Mouse (Mus musculus) small intestine, adult 2 months (tissue): ENCODE measurements around the gene Adgre4.

ENCODE experiments used
- CTCF ChIP-seq: fragments of 200-500 bp; IDR thresholded peaks from 2 replicates; pipeline ENCODE4 v1.5.1; 2012; ENCODE audit warnings: low read depth, mild to moderate bottlenecking, control low read depth, inconsistent platforms, low read length, moderate library complexity, mixed read lengths; ENCODE audit not compliant: insufficient replicate concordance, insufficient read length; ENCODE audit errors: extremely low read depth
- POLR2A ChIP-seq: fragments of 200-500 bp; IDR thresholded peaks from 2 replicates; pipeline ENCODE4 v1.6.1; 2012; ENCODE audit warnings: low read depth, mild to moderate bottlenecking, control low read depth, inconsistent platforms, low read length, moderate library complexity

DNA sequence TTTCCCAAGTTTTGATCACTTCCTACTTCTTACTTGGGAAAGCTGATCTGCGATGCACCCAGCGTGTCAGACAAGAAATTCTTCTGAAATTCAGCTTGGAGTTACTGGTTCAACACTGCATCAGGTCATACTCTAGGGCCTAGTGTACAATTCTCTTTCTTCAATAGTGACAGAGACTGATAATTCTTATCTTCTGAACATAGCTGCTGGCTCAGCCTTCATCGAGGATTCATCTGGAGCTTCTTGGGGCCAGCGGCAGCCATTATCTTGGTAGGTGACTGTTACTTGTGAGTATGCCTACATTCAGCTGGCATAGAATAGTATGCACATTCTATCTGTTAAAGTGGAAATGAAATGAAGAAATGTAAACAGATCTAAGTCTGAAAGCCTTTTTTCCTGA, 67.1 kb downstream of the Adgre4 start:
- no peak for TF ChIP-seq CTCF
- no peak for TF ChIP-seq POLR2A
